Mouse (Mus musculus) left cerebral cortex, postnatal 4 days (tissue): Measurements from ENCODE around the gene Ube2s. TPM values are rescaled to one million over a fixed set of nuclear protein-coding genes. Genes with fewer than 3 reads are reported as not detected.

Experiments used
- DNase-seq: peaks from one replicate; pipeline ENCODE4 v3.0.0-alpha.2; 2022
- intact Hi-C: fragments of 180-260 bp; cut with DNase I; formaldehyde crosslinking; loops from one replicate; pipeline ENCODE4 v1.15.1; 2025
- total RNA-seq, 2 experiments: library from RNA; stranded (reverse); gene quantifications; 2 replicates each; pipeline ENCODE4 v1.2.3; 2021

Gene Ube2s
- total RNA-seq, 2 experiments from 2014 or later = 176 to 203 TPM

DNA sequence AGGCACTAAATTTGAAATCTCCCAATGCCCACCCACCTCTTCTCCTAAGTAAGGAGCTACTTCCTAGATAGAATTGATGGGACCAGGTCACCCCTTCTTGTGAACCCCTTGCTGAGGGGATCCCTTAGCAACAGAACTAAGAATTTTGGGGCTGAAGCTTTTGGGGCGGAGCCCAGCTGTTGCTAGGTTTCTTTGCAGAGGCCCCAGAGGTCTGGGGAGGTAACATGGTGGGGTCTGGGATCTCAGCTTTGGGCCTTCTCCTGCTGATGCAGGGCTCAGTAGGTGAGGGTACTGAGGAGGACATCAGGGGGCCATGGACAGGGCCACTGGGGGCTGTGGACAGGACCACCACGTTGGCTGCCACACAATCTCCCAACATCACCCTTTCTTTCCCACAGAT lies 29.6 kb downstream of the Ube2s start, which contains the start of the genes Il11 and Tmem190:
Gene Il11, minus strand, starts transcription at position 101 of the 400 bp plus-strand sequence.
Gene Tmem190, plus strand, starts transcription at position 179 of the 400 bp plus-strand sequence.
- DNase-seq = no peak
- intact Hi-C loops = no loop called here

DNA sequence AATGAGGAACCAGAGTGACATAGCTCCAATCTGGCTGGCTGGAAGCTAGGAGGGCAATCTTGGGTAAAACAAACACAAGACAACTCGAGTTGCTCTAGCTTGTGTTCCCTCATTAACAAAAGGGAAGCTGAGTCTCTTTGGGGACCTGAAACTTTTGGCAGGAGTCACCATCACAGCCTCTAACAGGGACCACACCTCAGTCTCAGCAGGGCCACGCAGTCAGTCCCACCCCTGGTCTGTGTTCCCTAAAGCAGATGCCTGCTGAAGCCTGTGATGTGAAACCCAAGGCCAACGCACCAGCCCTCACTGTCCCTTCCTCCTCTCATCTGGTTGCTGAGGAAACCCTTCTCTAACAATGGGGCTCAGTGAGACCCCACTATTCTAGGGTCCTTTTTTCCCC lies 30.3 kb downstream of the Ube2s start:
- intact Hi-C loops = no loop called here

DNA sequence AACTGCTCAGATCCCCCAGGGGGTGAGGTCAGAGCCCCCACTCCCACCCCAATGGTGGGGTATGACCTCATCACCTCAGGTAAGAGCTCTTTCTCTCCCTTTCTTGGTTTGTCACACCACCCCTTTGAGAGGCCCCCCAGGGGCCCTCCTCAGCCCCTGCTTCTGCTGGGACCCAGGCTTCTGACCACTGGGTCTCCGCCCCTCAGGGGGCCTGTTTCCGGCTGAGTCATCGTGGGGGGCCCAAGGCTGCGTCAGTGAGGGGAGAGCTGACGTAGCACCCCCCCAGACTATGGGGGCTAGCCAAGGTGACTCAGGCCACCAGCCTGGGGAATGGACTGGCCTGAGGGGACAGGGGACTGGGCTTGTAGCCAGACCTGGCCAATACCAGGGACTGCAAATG lies 32.5 kb downstream of the Ube2s start:
- DNase-seq = no peak
- intact Hi-C loops = no loop called here

More for the DNA sequence above, 30.3 kb downstream of the Ube2s start:
- no peak for DNase-seq

DNA sequence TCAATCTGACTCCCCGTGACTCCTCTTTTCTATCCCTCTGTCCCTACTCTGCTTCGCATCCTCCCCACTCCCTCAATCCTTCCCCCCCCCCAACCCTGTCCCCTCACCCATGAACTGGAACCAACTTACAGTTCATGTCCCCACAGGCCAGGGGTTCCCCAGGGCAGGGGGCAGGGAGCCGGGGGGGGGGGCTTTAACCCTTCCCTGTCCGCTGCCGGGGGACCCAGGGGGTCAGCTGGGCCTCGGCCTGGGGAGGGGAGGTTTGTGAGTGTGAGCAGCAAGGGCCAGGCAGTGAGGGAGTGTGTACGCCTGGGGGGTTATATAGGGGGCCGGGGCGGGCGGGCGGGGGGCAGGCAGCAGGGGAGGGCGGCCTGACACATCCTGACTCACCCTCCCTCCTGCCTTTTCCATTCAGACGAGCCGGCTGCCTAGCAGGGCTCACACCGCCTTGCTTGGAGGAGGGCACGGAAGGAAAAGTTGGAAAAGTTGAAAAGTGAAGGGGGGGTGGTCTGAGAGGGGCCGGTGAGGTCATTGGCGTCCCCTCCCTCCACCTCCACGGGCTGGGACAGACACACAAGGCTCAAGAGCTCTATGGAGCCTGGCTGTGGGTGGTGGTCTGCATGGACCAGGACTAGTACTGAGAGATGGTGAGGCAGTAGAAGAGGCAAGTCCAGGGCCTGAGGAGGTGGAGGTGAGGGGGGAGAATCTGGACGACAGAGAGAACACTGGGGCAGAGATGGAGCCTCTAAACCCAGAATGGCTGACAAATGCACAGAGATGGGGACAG lies 34.3 kb downstream of the Ube2s start:
- no peak for DNase-seq

DNA sequence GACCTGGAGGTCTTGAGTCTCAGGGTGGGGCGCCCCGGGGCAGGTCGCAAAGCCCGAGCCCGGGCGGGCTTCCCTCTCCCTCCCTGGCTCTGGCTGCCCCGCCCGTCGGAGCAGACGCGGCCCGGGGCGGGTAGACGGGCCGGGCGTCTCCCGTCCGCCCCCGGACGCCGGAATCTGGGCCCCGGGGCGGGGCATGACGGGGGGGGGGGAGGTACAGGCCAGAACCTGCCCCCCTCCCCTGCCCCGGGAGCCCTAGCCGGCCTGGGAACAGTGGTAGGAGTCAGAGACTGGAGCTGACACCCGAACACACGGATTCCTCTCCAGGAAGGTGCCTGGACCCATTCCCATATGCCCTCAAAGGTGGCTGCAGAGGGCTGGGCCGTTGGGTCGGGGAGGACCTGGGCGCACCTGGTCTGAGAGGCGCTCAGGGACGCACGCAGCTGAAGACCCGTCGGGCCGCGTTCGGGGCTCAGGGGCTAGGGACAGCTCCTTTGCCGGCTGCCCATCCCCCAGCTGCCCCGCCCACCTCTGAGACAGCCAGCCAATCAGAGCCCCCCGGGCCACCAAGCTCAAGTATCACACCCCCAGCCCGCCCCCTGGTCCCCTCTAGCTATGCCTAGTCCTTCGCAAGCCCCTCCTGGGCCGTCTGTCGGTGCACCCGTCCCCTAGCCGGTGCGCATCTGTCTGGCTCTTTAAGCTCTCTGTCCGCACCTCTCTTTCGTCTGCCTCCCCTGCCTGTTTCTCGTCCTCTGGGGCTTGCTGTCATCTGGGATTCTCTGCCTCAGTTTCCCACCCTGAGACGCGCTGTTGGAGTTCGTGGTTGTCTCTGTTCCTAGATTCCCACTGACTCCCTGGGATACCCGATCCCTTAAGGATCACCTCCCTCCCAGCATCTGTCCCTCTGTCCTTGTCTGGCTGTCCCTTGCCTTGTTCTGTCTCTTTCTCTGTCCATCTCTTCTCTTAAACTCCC lies 35.2 kb downstream of the Ube2s start:
- intact Hi-C loops = no loop called here
- peak; percentile 76 for DNase-seq

More for the DNA sequence above, 34.3 kb downstream of the Ube2s start:
- intact Hi-C loops = no loop called here

DNA sequence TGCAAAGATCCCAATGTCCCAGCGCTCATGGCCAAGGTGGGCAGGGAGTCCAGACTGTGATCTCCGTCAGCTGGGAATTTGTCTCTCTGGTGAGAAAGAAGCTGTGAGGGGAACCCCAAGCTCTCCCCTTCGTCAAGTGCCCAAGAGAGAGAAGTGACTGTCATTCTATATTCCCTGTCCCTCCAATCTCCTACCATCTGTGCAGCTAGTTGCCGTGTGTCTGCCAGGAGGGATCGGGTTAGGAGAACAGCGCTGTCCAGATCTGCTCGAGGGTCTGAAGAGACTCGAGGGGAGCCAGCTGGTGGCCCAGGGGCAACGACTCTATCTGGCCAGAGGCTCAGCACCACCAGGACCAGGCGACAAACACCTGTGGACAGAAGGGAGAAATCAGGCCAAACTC lies 36.3 kb downstream of the Ube2s start:
- no peak for DNase-seq
- intact Hi-C loops = no loop called here

DNA sequence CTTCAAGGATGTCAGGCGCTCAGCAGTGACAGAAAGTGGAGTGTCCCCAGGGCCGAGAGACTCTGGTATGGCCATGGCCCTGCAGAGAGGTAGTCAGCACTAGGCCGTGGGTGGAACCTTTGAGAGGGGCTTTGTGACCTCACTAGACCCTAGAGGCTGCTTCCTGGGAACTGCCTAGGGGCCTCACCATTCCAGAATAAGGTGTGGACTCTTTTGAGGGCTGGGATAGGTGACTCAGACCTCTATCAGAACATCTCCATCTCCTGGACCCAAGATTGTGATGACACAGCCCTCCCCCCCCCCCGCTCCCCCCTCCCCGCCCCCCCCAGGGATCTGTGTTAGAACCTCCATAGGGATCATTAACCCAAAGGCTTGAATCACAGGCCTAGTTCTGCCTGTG lies 41.2 kb downstream of the Ube2s start, which contains the start of gene Fam71e2:
Gene Fam71e2, minus strand, starts transcription at position 101 of the 400 bp plus-strand sequence.
- intact Hi-C loops = no loop called here
- DNase-seq = no peak

DNA sequence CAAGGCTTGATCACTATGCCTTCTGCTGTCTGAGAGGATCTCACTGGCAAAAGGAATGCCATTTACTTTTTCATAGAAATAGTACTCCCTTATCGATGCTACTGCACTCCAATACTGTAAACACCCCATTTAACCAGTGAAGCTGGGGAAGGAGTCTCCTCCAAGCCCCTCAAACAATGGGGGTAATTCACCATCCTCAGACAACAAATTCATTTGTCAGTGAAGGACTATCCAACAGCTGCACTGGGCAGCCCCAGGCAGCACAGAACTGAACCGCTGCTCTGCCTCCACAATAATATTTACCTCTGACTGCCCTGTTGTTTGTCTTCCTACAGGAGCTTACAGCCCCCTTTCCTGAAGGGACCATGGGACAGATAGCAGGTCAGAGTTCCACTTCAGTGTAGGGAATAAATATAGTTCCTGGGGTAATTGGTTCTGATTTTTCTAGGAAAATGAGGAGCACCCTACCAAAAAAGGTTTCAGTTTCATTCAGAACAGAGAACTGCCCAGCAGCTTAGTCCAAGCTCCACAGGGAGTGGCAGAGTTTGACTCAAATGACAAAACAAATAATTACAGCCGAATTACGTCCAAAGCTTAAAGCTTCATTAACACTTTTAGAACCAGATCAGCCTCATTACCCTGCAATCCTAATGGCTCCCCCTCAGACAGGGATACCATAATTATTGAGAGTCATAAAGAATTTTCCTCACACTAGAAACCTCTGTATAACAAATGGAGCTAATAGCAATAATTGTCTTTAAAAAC lies 47.3 kb downstream of the Ube2s start:
- intact Hi-C loops = no loop called here
- no peak for DNase-seq

DNA sequence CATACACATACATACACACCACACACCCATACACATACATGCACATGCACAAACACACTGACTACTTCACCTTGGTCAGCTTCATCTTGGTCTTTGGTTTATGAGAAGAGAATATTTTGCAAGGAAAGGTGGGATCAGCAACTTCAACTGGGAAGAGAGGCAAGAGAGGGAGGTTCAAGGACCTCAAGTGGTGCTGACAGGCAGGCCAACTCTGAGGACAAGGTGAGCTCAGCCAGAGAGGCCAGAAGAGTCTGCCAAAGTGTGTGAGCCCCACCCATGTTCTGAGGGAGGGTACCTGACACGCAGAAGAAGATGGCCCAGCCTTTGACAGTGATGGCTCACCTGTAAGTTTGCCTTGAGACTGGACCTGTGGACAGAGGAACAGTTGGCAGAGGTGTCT lies 52.7 kb downstream of the Ube2s start:
- intact Hi-C loops = no loop called here

DNA sequence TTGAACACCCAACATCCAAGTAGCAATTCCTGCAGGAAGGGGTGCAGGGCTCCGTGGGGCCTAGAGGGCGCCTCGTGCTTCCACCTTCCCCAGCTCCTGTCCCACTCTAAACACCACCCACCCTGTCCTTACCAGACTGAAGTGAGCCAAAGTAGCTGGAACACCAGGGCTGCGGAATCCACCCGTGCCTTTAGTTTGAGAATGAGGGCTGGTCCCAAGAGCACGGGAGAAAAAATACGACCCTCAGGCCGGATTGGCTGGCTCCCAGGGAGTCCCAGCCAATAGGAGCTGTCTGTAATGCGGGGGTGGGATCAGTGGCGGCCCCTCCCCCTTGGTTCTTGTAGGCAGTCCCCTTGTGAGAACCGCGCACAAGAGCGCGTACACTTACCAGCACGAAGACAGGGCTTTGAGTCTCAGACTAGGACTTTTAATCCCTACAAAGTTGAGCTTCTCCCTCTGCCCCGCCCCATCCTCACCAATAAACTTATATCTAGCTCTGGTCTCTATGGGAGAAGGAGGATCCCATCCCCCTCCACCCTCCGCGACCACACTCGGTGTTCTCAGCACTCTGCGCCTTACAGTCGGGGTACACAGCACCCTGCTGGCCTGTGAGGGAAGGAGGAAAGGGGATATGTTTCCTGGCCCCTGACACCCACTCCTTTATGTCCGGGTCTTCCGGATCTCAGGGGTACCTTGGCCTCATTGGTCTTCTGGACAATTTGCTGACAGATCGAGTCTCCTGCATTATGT lies 59.4 kb downstream of the Ube2s start, which contains the start of gene Cox6b2:
Gene Cox6b2, minus strand, starts transcription at position 274 of the 750 bp plus-strand sequence.
- DNase-seq = peak; percentile 89
- intact Hi-C loops = loop anchor here (5.0 kb wide), 1 partner anchor 34 kb away; the partner anchor contains the start of gene Tmem238

More for the DNA sequence above, 52.7 kb downstream of the Ube2s start:
- no peak for DNase-seq

DNA sequence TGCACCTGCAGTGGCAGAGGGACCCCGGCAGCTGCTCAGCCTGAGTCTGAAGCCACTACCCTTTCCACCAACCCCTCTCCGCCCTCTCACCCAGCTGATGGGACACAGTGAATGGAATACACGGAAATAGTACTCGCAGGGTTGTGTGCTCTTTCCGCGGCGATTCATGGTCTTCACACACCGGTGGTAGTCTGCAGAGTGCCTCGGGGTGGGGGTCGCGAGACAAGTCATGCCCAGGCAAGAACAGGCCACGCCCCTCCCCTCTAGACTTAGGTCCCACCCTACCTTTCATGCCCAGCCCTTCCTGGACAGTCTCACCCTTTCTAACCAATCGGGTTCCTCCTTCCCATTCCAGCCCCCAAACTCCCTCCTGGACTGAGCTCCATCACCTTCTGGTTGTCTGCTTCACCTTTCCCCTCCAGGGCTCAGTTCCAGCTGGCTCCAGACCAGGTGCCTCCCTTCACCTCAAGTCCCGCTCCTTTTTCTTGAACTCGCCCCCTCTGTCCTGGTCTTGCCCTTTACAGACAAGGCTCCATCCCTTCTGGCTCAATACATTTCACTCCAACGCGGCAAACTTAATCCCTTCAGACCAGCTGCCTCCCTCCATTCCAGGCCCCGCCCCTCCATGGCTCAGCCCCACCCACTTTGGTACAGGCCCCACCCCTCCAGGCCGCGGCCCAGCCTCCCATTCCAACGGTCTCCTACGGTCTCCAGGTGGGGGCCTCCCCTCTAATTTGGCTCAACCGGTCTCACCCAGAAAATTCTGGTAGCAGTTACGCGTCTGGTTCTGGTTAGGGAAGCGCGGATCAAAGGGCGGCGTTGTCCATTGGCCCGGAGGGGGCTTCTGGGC lies 60.2 kb downstream of the Ube2s start:
- peak; percentile 47 for DNase-seq
- intact Hi-C loops = loop anchor here (5.0 kb wide), 1 partner anchor 35 kb away; the partner anchor contains the start of gene Tmem238

DNA sequence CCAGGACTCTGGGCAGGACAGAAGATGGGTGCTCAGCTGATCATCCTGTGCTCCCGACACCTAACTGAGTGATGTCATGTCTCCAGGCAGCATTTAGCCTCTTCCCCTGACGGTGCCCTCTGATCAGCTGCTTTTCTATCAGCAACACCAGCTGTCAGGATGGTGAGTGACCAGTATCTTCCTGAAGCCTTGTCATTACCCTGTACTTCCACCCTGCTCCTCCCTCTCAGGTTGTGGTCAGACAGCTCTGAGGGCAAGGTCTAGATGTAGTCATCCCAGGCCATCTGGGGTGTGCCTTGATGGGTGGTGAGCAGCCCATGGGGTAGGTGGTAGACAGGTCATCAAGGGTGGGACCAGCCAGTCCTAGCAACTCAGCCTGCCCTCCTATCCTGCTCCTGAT lies 63.2 kb downstream of the Ube2s start:
- no peak for DNase-seq
- intact Hi-C loops = no loop called here

DNA sequence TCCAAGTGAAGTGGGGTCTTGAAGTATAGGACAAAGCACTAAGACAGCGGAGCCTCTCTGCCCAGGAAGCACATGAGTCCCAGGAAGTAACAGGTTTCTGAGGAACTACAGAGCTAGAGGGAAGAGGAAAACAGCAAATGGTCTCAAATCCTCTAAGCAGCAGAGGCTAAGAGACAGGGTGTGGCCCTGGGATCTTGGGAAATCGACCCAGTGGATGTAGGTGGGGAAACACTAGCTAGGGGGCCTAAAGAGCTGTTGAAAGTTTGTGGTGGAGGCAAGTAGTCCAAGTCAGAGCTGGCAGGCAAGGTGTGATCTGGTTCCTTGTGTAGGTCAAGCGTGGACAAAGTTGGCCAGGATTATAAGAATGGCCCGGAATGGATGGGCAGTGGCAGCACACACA lies 64.1 kb downstream of the Ube2s start:
- DNase-seq = no peak
- intact Hi-C loops = no loop called here

DNA sequence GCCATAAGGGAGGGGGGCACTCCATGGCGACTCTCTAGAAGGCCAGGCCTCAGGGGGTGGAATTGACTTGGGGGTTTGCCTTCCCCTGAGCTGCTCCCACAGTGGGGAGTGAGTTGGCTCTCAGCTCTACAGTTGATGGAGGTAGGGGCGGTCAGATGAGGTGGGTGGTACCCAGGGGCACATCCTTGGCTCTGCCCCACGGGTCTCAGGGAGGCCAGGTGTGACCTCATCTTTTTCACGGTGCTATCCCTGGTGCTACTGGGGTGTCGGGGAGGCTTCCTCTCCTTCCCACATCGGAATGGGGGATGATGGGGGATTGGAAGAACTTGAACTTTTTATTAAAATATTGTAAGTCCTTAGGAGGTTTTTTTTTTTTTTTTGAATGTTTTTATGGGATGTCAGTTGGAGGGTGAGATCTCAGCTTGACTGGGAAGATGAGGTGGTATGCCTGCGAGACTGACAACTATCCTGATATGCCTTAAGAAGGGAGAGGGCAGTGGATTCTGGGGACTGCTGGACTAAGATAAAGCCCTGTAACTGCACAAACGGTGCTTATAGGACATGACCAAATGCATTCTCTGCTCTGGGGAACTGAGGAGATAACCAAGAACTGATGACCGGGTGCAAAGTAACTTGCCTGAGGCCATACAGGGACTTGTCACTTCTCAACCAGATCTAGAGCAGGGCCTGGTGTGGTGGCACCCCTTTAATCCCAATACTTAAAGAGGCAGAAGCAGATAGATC lies 65.1 kb downstream of the Ube2s start:
- intact Hi-C loops = no loop called here
- DNase-seq = no peak

DNA sequence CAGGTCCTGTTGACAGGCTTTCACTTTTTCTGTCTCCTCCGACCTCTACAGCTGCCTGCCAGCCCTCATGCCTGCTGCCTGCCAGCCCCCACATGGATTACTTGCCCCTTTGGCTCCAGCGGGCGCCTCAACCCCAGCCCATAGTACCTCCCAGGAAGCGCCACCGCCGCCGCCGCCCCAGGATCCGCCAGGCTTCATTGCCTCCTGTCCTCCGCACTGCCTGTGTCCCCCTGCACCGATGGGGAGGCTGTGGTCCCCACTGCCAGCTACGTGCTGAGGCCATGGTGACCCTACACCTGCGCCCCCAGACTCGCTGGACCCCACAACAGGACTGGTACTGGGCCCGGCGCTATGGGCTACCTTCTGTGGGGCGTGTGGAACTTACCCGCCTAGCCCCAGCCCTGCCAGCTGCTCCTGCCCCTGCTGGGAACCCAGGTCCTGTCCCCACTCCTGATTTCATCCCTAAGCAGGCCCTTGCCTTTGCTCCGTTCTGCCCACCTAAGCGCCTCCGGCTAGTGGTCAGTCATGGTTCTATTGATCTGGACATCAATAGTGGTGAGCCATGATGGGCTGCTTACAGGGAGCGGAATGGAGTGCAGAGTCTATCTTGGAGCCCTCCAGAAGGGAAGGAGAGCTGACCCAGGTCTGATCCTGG lies 65.9 kb downstream of the Ube2s start:
- intact Hi-C loops = no loop called here
- no peak for DNase-seq

DNA sequence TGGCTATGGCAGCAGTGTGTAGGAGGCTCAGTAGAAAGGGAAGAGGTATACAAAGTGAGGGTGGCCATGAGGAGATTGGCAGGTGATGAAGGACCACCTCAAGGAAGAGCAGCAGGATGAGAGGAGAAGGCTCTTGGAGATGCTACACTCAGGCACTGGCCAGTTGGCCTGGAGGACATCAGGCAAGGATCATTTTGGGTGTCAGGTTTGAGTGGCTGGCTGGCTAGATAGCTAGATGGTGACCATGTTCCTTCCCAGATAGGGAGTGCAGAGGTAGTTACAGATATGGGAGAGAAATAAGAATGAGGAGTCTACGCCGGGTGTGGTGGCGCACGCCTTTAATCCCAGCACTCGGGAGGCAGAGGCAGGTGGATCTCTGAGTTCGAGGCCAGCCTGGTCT lies 67.5 kb downstream of the Ube2s start:
- DNase-seq = no peak
- intact Hi-C loops = no loop called here
